Mouse (Mus musculus) bone marrow macrophage, adult 2 months (primary cell): Measurements from ENCODE around the gene Ablim1.

Experiments
- CTCF ChIP-seq: IDR thresholded peaks from 2 replicates; pipeline ENCODE4 v1.5.1; 2012; ENCODE audit warnings: low read depth, mild to moderate bottlenecking, low read length, moderate library complexity
- POLR2A ChIP-seq: IDR thresholded peaks from 2 replicates; pipeline ENCODE4 v1.6.1; 2012; ENCODE audit warnings: mild to moderate bottlenecking, low read depth, low read length, borderline replicate concordance

GRCm38 (mm10) chr19:57294356-57294755 is 20.4 kb downstream of the Ablim1 start:
- TF ChIP-seq POLR2A = no peak
- TF ChIP-seq CTCF = no peak
